Mouse (Mus musculus) gastrocnemius, adult 2 months (tissue): ENCODE measurements around the gene Vav1. TPM values are rescaled to one million over a fixed set of nuclear protein-coding genes. Genes with fewer than 3 reads are reported as not detected.

Experiments
- DNase-seq: peaks from one replicate; pipeline ENCODE4 v3.0.0; 2022
- H3K27ac ChIP-seq: fragments of 200-600 bp; 2 replicates; pipeline ENCODE4 v1.8.1; 2022; ENCODE audit warnings: mild to moderate bottlenecking
- H3K4me3 ChIP-seq: fragments of 200-600 bp; 2 replicates; pipeline ENCODE4 v1.8.1; 2022; ENCODE audit warnings: mild to moderate bottlenecking, moderate library complexity
- CTCF ChIP-seq: fragments of 200-600 bp; IDR thresholded peaks from 2 replicates; pipeline ENCODE4 v1.8.1; 2022; ENCODE audit warnings: antibody characterized with exemption, mild to moderate bottlenecking, moderate library complexity
- intact Hi-C: fragments of 180-260 bp; cut with DNase I; formaldehyde crosslinking; loops from one replicate; pipeline ENCODE4 v1.15.1; 2025
- total RNA-seq, 2 experiments: library from RNA; stranded (reverse); gene quantifications; 2 replicates each; pipeline ENCODE4 v1.2.3; 2021

Vav1 gene
- total RNA-seq, 2 experiments from 2014 or later = 0.46 to 0.56 TPM

DNA sequence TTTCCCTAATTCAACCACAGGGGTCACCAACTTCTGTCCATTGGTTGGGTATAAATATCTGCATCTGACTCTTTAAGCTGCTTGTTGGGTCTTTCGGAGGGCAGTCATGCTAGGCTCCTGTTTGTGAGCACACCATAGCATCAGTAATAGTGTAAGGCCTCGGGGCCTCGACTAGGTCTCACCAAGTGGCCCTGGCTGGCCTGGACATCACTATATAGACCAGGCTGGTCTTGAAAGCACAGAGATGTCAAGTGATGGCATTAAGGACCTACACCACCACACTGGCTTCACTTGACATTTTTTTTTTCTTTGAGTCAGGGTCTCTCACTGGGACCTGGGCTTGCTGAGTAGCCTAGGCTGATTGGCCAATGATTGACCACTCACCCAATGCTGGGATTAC, 20.7 kb upstream of the Vav1 start:
- peak overlapping the region; percentile 89 for H3K27ac ChIP-seq
- intact Hi-C loops = no loop called here
- H3K4me3 ChIP-seq = no peak overlapping the region
- no peak for DNase-seq
- no peak for TF ChIP-seq CTCF

DNA sequence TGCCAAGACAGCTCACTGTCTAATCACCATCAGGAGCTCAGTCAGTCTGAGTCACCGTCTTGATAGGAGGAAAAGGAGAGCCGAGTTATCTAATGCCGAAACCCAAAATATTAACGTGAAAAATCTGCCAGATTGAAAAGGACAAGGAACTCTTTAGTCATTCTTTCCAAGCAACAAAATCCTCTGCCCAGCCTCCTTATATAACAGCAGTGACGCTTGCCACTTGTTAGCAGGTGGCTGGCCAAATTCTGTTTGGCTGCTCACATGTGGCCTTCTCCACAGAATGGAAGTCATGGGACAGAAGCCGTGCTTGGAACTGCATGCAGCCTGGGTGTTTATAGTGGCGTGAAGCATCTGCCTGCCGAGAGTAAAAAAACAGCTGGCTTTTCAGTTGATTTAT, 19.2 kb upstream of the Vav1 start:
- TF ChIP-seq CTCF = no peak
- Histone ChIP-seq H3K27ac (peak overlapping the region; percentile 89), H3K4me3 (peak overlapping the region; percentile 56)
- DNase-seq = peak; percentile 82
- intact Hi-C loops = no loop called here

DNA sequence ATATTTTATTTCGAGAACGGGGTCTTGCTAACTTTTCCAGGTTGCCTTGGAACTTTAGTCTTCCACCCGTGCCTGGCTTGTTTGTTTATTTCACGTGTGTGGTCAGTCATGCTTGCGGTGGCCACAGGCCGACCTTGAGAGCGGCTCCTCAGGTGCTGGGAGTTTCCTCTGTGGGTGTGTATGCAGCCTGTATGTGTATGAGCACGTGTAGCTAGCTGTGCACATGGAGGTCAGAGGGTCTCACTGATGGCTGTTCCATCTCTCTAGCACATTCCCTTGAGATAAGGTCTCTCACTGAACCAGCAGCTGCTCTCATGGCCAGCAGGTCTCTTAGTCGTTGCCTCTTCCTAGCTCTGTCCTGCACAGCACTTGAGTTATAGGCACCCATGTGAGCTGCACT, 18.5 kb upstream of the Vav1 start:
- peak; percentile 17 for DNase-seq
- no peak for TF ChIP-seq CTCF

DNA sequence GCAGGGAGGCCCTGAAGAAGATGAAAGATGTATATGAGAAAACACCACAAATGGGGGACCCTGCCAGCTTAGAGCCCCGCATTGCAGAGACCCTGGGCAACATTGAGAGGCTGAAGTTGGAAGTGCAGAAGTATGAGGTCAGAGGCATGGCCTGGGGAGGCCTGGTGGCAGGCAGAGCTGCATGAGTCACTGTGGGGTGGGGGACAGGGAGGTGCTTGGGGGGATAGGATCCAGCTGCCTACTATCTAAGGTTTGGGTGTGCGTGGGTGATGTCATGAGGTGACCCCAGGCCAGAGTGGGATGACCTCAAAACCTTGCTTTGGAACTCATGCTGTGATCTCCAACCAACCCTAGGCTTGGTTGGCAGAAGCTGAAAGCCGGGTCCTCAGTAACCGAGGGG, 17.6 kb upstream of the Vav1 start:
- DNase-seq = peak; percentile 52
- intact Hi-C loops = no loop called here
- H3K4me3 ChIP-seq = peak overlapping the region; percentile 56; the same call in 1 of the 2 replicates
- no peak for TF ChIP-seq CTCF
- peak overlapping the region; percentile 89 for H3K27ac ChIP-seq

More for the DNA sequence above, 18.5 kb upstream of the Vav1 start:
- Histone ChIP-seq H3K27ac (peak overlapping the region; percentile 89), H3K4me3 (peak overlapping the region; percentile 56)
- intact Hi-C loops = no loop called here

DNA sequence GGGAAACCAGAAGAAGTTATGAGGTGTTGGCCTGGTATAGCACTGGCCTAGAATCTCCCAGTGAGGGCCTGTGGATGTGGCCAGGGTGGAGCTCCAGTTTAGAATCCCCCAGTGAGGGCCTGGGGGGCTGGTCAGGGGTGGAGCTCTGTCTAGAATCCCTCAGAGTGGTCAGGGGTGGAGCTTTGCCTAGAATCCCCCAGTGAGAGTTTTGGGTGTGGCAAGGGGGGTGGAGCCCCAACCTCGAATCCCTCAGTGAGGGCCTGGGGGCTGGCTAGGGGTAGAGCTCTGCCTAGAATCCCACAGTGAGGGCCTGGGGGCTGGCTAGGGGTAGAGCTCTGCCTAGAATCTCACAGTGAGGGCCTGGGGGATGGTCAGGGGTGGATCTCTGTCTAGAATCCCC, 17.1 kb upstream of the Vav1 start:
- Histone ChIP-seq H3K27ac (peak overlapping the region; percentile 89), H3K4me3 (no peak overlapping the region)
- DNase-seq = peak; percentile 48
- intact Hi-C loops = no loop called here
- no peak for TF ChIP-seq CTCF

DNA sequence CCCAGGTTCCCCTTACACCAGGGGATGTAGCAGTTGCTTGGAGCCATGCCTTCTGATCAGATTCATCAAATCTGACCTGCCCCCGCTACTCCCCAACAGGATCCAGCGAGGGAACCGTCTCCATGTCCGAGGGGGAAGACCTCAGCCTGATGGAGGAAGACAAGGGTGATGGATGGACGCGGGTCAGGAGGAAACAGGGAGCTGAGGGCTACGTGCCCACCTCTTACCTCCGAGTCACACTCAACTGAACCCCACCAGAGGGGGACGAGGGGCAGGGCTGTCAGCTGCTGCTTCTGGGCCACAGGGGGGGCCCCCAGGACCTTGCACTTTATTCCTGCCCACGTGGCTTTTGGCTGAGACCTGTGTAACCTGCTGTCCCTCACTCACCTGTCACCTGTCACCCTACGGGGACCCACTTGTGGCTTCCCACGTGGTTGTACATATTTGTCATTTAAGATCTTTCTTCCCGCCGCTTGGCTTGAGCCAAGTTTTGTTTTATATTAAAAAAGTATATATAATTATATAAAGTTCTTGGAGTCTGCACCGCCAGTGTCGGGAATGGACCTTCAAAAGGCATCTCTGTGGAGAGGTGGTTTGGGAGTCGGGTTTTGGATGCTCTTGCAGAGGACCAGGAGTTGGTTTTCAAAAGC, 15.9 kb upstream of the Vav1 start:
- Histone ChIP-seq H3K4me3 (no peak overlapping the region), H3K27ac (no peak overlapping the region)
- no peak for TF ChIP-seq CTCF
- DNase-seq = no peak
- intact Hi-C loops = no loop called here

DNA sequence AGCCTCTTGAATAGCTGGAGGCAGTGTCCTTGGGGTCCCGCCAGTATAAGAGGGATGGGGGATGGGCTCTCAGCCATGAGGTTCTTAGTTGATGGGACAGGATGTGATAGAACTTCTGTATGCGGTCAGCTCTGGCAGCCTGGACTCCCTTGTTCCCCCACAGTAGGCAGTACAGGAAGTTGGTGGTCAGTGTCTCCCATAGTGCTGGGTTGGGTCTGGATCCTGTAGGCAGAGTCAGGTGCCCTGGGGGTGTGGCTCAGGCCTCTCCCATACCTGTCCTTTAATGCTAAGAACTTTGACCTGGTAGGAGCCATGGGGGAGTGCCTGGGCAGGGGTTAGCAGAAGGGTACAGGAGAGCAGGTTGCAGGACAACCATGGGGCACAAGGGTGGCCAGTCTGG, 14.7 kb upstream of the Vav1 start:
- DNase-seq = no peak
- TF ChIP-seq CTCF = no peak
- intact Hi-C loops = no loop called here

DNA sequence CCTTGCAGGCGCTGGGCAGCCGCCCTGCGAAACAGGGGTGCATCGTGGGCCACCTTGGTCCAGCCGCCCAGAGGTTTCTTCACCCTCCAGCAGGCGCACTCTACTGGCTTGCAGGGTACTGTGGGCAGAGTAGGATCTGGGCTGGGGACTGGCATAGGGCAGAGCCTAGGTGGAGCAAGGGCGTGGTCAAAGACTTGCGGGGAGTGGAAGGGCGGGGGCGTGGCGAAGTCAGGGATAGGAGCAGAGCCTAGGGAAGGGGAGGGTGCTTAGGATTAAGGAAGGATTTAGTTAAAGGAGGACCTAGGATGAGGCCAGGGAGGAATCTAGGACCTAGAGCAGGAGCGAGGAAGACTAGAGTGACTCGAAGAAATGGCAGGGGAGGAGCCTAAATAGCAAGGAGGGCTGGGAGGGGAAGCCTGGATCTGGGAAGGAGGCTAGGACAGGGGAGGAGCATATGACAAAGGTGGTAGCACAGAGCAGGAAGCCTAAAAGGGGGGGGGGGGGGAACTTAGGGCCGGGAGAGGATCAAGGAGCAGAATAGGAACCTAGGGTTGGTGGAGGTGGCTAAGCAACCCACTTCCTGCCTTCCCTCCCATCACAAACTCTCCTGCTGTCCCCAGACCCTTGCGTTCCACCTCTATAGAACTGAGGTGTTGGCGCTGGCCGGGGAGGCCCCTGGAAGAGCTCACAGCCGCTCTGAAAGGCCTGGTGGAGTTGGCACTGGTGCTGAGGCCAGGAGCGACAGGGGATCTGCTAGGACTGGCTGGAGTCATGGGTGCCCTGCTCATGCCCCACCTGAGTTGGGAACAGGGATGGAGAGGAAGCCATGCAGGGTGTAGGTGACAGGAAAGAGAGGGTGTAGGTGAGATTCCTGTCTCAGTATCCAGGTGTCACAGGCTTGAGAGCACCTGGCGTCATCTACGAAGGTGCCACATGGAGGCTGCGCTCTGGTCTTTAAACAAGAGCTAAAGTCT, 13.6 kb upstream of the Vav1 start:
- TF ChIP-seq CTCF = peak; percentile 14; the same call in 1 of the 2 replicates
- Histone ChIP-seq H3K27ac (peak overlapping the region; percentile 66), H3K4me3 (peak overlapping the region; percentile 36)
- peak; percentile 91 for DNase-seq
- intact Hi-C loops = no loop called here

More for the DNA sequence above, 14.7 kb upstream of the Vav1 start:
- peak overlapping the region; percentile 66; the same call in 1 of the 2 replicates for H3K27ac ChIP-seq
- H3K4me3 ChIP-seq = no peak overlapping the region

DNA sequence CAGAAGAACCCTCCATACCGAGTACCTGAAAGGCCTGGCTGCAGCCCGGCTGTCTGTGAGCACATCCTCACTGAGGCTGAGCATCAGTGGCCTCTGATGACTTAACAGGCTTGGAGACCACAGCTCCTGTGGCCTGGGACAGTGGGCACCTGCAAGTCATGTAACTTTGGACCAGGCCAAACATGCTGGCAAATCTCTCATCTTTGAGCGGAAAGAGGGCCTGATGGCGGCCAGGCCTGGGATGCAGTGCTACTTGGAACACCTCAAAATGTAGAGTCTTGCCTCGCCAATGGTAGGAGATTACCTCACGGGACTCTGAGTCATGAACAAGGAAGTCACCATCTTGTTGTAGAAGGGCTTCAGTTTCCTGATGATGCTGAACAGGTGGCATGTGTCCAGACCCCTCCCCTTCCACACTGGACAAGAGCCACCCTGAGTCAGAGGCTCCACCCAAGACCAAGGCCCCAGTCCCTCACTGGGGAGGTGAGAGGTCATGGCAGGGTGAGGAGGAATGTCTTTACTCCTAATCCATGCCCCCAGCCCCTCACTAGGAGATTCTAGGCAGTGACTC, 11.3 kb upstream of the Vav1 start:
- Histone ChIP-seq H3K4me3 (no peak overlapping the region), H3K27ac (peak overlapping the region; percentile 53)
- DNase-seq = peak; percentile 73
- TF ChIP-seq CTCF = no peak
- intact Hi-C loops = no loop called here

DNA sequence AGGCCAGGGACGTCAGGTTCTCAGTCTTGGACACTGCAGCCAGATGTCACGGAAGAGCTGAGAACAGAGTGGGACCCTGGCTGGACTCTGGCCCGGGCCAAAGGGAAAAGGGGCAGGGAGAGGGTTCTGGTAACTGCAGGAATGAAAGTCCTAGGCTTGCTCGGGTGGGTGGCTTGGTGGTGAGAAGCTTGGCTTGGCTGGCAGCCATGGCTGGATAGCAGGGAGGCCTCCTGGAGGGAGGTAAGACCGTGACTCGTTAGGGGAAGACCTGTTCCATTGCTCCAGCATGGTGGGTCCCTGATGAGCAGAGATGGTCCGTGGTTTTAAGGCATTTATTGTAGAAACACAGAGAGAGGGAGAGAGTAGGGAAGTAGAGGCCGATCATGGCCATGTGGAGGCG, 7.6 kb upstream of the Vav1 start:
- no peak overlapping the region for H3K4me3 ChIP-seq
- no peak for TF ChIP-seq CTCF
- DNase-seq = peak; percentile 27
- intact Hi-C loops = loop anchor here (10.0 kb wide), 2 partner anchors 216 to 1236 kb away; partner anchors contain the start of genes Crb3, Sh3gl1 and Slc25a23
- no peak overlapping the region for H3K27ac ChIP-seq

DNA sequence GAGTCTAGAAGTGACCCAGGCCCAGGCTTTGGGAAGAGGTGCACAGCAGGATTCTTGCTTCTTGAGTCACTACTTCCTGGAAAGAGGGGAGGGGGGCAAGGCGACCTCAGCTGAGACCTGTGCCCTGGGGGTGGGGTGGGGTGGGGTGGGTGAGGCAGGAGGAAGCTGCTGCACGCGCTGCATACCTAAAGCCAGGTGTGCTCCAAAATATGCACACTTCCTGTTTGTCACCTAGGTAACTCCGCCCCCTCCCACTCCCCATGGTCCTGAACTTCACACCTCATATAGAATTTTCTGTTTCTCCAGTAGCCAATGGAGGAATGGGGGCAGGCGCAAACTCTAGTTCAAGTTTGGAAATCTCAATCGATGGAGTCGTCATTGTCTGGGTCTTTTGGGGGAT, 5.1 kb upstream of the Vav1 start:
- peak overlapping the region; percentile 93 for H3K4me3 ChIP-seq
- H3K27ac ChIP-seq = peak overlapping the region; percentile 99; the same call in 1 of the 2 replicates
- intact Hi-C loops = loop anchor here (10.0 kb wide), 2 partner anchors 219 to 1239 kb away; partner anchors contain the start of genes Crb3, Sh3gl1 and Slc25a23
- no peak for DNase-seq
- TF ChIP-seq CTCF = no peak

DNA sequence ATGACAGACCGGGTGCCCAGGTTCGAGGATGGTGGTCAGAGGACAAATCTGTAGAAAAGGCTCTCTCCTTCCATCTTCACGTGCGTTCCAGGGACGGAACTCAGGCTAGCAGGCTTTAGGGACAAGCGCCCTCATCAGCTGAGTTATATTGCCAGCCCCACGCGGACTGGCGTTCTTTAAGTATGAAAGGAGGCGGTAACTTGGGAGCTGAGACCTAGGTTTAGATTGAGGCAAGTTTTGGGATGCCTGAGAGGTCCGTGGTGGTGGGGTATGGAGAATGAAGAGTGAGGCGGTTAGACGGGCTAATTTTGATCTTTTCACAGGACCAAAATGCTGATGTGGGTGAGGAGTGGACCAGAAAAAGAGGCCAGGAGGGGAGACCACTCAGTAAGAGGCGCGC, 4.2 kb upstream of the Vav1 start:
- H3K4me3 ChIP-seq = peak overlapping the region; percentile 93
- intact Hi-C loops = loop anchor here (1.0 to 10.0 kb wide), 4 partner anchors 25 to 1240 kb away; partner anchors contain the start of genes Crb3, Rfx2, Sh3gl1 and Slc25a23
- no peak for DNase-seq
- no peak for TF ChIP-seq CTCF
- H3K27ac ChIP-seq = peak overlapping the region; percentile 99
